Mouse (Mus musculus) midbrain, embryonic 11.5 days (tissue): ENCODE measurements at regions not wholly inside any gene's neighbourhood (a gene's known extent, or its start where the extent isn't known, plus 50 kb on each side); places are given as distances from the start of the nearest gene placed in this dataset.

Experiments used
- ATAC-seq: fragments of 200-750 bp; cut with Nextera tagmentation; 2 replicates; pipeline ENCODE4 v1.8.0; 2017; ENCODE audit warnings: moderate TSS enrichment, moderate library complexity; ENCODE audit not compliant: low FRiP score
- DNase-seq: peaks from one replicate; pipeline ENCODE4 v3.0.0; 2015; ENCODE audit warnings: low spot score; ENCODE audit errors: missing footprints
- H3K27ac ChIP-seq: fragments of 300-500 bp; sonication (generic); 2 replicates; pipeline ENCODE4 v1.5.1; 2014; ENCODE audit warnings: low read depth, low read length
- H3K27me3 ChIP-seq: fragments of 300-500 bp; sonication (generic); 2 replicates; pipeline ENCODE4 v1.6.1; 2014; ENCODE audit warnings: mild to moderate bottlenecking, low read length, moderate library complexity, mixed read lengths; ENCODE audit not compliant: control insufficient read depth, insufficient read depth
- H3K36me3 ChIP-seq: fragments of 300-500 bp; sonication (generic); 2 replicates; pipeline ENCODE4 v1.6.1; 2014; ENCODE audit warnings: mild to moderate bottlenecking, low read length, moderate library complexity, mixed read lengths; ENCODE audit not compliant: control insufficient read depth, insufficient read depth
- H3K4me1 ChIP-seq: fragments of 300-500 bp; sonication (generic); 2 replicates; pipeline ENCODE4 v1.6.1; 2014; ENCODE audit warnings: low read length; ENCODE audit not compliant: control insufficient read depth, insufficient read depth
- H3K4me2 ChIP-seq: fragments of 300-500 bp; sonication (generic); 2 replicates; pipeline ENCODE4 v1.6.1; 2014; ENCODE audit warnings: mild to moderate bottlenecking, moderate library complexity
- H3K4me3 ChIP-seq: fragments of 300-500 bp; sonication (generic); 2 replicates; pipeline ENCODE4 v1.5.1; 2014; ENCODE audit warnings: low read depth, low read length
- H3K9ac ChIP-seq: fragments of 300-500 bp; sonication (generic); 2 replicates; pipeline ENCODE4 v1.6.1; 2014; ENCODE audit warnings: low read length
- H3K9me3 ChIP-seq: fragments of 300-500 bp; sonication (generic); 2 replicates; pipeline ENCODE4 v1.6.1; 2016; ENCODE audit warnings: low read length; ENCODE audit not compliant: control insufficient read depth
- WGBS: fragments of 180-500 bp; shearing (Covaris S2); extraction: QIAGEN DNeasy Blood & Tissue Kit; methylation state at CpG from one replicate; pipeline ENCODE4 v1.1.7; 2014; 5-methylcytosine and 5-hydroxymethylcytosine counted together

DNA sequence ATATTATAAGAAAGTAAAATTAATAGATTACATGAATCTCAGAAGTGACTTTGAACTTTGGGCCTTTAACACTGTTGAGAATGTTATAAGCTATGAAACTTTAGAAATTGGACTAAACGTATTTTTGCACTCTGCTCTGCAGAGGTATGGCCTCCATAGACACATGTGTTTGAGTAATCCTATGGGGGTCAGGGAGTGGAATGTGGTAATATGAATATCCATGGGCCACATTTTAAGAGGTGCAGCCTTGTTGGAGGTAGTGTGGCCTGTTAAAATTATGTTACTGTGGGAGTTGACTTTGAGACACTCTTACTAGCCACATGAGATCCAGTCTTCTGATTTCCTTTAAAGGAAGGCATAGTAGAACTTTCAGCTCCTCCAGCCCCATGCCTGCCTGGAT, 996.8 kb upstream of the Arrdc3 start:
- H3K27me3 ChIP-seq, result no peaks in the 10 kb centered on the region
- no peak overlapping the region for H3K4me2 ChIP-seq
- no peaks in the 10 kb centered on the region for H3K9me3 ChIP-seq
- H3K4me3 ChIP-seq, result no peak overlapping the region
- no peak for ATAC-seq
- H3K4me1 ChIP-seq, result no peaks in the 10 kb centered on the region
- H3K9ac ChIP-seq, result no peak overlapping the region
- WGBS, result 96% methylated on average over 1 of the region's 1 CpGs
- H3K27ac ChIP-seq, result no peak overlapping the region
- no peak for DNase-seq
- H3K36me3 ChIP-seq, result no peaks in the 10 kb centered on the region
